Mouse (Mus musculus) heart, postnatal 36 days (tissue): ENCODE measurements around the gene Atrnl1. TPM values are rescaled to one million over a fixed set of nuclear protein-coding genes. Genes with fewer than 3 reads are reported as not detected.

Experiments used
- DNase-seq, 2 experiments: peaks; one replicate each; pipeline ENCODE4 v3.0.0; 2021 to 2022
- intact Hi-C: fragments of 180-260 bp; cut with DNase I; formaldehyde crosslinking; loops from one replicate; pipeline ENCODE4 v1.15.1; 2025
- total RNA-seq, 2 experiments: library from RNA; stranded (reverse); gene quantifications; 2 replicates each; pipeline ENCODE4 v1.2.3; 2021

Gene Atrnl1
- total RNA-seq: 10 to 100 TPM; 15.4 to 15.8 TPM

DNA sequence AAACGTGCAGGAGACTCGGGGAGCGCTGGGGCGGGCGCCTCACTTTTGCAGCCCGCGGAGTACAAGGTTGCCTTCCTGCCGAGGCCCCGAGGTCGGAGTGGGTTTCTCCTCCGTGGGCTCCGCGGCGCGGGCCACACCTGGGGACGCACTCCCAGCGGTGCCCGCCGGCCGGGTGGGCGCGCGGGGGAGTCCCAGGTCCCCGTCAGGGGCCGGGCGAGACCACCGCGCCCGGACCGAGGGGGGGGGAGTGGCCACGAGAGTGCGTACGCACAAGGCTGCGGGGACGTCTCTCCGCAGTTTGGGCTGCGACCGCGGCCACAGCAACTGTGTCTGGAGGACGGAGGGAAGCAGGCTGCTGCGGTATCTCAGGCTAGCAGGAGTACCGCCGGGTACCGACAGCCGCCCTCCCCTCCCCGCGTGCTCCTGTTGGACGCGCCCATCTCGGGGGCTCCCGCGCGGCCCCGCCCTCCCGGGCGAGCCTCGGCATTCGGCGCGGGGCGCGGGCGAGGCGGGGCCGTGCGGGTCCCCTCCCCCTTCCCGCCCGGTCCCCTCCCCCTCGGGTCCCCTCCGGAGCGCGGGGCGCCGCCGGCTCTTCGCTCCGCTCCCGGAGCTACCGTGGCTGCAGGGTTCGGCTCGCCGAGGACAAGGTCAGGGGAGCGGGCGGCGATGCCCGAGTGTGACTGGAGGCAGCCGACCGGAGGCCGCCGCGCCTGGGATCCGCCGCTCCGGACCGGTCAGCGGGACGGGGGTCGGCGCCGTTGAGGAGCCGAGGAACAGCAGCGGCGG lies at the start of gene Atrnl1:
TSS of gene Atrnl1 (plus strand) at position 559 of the 786 bp plus-strand sequence.
- peak; percentile 85 to 93 for DNase-seq
- intact Hi-C loops: loop anchor here (5.0 to 10.0 kb wide), 2 partner anchors 206 to 248 kb away; partner anchors contain the start of gene Fam160b1

DNA sequence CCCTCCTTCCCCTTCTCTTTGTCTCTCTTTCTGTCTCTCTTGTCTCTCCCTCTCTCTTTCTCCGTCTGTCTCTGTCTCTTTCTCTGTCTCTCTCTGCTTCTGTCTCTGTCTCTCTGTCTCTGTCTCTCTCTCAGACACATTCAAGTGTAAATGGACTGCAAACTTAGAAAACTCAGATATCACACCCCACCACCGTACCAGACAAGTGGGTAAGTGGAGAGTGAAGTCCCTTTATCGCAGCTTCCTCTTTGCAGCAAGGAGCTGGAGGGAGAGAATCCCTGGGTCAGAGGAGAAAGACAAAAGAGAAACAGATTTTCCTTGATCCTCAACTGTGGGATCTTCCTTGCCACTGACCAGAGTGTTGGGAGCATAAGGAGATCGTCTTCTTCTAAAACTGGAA lies 49.3 kb upstream of the Atrnl1 start:
- intact Hi-C loops: no loop called here
- DNase-seq: no peak

DNA sequence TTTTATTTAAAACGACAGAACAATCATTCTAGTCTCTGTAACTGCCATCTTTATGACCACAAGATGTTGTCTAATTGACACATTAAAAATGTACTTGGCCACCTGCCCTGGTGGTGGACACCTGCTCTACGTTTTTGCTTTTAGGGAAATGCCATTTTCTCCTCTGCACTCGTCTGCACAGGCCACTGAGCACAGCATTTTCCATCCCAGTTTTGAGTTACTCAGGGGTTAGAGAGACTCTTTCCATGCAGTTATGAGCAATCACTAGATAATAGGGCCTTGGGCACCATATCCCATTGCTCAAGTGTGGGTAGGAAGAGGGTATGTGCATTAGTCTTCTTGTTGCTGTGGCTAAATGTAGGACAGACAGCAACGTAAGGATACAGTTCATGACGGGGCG lies 41.8 kb upstream of the Atrnl1 start:
- DNase-seq: no peak
- intact Hi-C loops: no loop called here

DNA sequence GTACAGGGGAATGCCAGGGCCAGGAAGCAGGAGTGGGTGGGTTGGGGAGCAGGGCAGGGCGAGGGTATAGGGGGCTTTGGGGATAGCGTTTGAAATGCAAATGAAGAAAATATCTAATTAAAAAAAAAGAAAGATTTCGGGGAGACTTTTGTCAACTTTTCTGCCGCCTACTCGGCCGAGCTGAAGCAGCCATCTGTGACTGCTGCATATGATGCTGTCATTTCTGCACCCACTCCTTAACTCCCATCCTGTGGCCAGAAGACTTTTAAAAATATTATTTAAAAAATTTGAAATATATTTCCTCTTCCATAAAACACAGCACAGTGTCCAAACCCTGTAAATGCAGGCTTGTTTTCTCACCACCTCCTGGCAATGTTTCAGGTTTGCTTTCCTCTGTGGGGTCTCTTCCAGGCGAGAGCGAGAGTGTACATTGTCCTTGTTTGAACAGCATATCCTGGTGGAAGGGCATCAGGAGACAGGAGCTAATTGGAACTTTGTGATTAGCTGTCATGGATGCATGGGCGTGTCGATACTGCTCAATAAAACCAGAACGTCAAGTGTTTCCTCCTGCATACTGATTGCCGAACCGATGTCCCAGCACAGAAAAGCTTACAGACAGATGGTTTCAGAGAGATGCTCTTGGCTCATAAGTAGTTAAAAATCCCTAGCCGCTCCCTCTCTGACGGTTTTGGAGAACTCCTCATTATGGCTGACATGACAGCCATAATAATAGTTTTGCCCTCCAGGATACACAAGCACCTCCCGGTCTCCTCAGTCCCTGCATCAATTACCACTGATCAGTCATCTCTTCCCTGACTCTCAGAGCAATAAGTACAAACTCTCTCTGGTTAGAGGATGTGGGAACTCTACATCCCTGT lies 38.2 kb upstream of the Atrnl1 start:
- intact Hi-C loops: no loop called here
- no peak for DNase-seq

DNA sequence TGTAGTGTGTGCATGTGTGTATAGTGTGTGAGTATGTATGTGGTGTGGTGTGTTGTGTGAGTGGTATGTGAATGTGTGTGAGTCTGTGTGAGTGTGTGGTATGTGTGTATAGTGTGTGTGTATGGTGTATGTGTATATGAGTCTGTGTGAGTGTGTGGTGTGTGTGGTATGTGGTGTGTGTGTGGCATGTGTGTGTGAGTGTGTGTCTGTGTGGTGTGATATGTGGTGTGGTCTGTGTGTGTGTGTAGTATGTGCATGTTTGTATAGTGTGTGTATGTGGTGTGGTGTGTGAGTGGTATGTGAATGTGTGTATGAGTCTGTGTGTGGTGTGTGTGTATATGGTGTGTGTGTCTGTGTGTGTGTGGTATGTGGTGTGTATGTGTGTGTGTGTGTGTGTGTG lies 37.4 kb upstream of the Atrnl1 start:
- DNase-seq: no peak
- intact Hi-C loops: no loop called here

DNA sequence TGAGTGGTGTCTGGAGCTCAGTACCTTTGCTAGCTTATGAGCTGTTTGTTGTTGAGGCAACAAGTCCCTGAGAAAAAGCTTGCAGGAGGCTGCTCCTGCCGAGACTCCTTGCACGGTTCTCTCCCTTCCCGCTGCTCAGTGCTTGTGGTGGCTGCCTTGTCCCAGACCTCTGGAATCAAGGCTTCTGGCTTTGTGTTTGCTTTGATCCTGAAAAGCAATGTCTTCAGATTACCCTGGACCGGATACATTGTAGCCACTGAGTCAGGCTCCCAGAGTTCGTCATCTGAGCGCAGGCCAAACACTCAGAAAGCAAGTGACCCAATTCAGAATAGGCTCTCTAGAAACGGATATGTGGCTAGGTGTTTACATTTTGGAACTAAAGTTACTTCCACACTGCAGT lies 35.8 kb upstream of the Atrnl1 start:
- intact Hi-C loops: no loop called here
- DNase-seq: no peak

DNA sequence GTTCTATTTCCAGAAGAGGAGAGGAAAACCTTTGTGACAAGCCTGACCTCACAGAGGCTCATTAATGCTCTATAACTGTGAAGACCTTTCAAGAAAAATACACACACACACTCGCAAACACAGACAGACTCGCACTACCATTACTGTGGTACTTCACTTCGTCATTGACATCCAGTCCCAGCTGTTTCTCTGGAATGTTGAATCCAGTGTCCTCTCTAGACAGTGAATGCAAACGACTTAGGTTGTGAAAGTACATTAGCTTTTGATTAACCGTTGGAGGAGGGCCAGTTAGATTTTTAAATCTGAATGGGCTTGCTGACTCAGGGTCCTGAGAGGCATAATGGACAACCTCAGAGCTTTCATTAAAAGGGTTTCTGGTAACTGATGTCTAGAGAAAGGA lies 34.0 kb upstream of the Atrnl1 start:
- intact Hi-C loops: no loop called here
- no peak for DNase-seq

DNA sequence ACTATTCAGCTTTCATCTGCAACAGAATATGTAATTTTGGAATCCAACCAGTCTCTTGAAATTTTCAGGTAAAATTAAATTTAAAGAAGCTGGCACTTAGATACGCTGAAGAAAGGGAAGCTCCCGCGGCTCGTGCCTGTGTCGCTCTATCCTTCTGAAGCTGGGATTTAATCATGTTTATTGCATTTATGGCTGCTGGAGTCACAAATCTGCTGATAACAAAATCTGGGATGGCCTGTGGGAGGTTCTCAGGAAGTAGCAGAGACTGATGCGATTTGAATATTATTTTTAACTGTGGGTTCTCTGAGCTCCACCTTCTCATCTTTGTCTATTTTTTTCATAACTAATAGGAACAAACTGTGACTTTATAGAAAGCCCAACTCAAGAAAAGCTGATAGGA lies 33.6 kb upstream of the Atrnl1 start:
- no peak for DNase-seq
- intact Hi-C loops: no loop called here

DNA sequence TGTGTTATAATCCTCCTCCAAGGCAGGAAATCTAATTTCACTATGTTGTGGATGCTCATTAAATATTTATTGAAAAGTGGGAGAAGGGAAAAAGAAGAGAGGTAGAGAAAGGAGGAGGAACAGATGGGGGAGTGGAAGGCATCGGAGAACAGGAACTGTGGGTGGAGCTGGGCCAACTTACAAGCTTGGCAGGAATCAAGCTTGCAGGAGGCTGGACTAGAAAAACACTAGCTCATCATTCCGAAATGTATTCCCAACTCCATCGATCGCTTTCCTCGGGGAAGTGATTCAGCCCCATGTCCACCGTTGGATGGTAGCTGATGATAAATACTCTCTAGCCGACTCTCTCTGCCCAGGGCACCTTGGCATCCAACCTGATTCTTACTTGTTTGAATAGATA lies 29.9 kb upstream of the Atrnl1 start:
- DNase-seq: peak; percentile 23 to 30
- intact Hi-C loops: no loop called here

DNA sequence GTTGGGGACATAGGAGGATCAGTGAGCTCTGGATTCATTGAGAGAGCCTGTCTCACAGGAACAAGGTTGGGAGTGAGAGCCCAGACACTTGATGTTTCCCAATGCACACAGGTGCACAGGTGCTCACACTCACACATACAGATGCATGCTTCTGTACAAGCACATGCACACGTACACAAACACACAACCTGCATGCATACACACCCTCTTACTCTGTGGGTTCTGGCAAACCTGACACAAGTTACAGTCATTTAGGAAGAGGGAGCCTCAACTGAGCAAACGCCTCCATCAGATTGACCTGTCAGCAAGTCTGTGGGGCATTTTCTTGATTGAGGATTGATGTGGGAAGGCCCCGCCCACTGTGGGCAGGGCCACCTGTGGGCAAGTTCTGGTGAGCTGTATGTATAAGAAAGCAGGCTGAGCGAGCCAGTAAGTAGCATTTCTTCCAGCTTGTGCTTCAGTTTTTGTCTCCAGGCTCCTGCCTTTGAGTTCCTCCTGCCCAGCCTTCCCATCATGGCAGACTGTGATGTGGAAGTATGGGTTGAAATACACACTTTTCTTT lies 25.5 kb upstream of the Atrnl1 start:
- no peak for DNase-seq
- intact Hi-C loops: no loop called here

DNA sequence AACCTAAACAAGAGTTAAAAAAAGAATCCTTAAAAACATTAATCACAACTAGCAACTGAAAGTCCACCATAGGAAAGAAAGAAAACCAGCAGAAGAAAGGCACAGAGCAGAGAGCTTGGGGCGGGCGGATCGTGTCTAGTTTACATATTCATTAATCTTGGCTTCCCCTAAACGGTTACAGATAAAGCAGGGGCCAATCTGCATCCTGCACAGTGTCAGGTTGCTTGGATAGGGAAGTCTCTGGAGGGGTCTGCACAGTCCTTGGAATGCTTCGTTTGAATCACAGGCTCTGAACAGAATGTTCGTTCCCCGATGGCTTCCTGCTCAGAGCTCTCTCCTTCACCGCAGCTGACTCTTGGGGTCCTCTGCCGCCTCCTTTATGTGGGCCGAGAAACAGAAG lies 24.7 kb upstream of the Atrnl1 start:
- intact Hi-C loops: no loop called here
- no peak for DNase-seq

DNA sequence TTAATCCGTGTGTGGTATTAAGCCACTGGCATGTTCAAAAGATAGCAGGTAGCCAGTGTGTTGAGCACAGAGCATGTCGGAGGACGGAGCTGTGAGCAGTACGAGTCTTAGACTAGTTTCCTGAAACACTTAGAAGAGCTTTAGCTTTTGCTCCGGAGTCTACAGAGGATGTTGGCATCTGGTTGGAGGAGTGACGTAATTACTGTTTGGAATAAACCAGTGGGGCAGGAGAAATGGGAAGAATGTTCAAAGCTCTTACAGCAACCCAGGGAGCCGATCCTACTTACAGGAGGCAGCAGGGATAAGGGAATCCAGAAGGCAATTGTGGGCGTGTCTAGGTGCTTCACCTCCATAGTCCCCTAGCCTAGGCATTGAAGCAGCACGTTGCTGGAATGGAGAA lies 21.3 kb upstream of the Atrnl1 start:
- intact Hi-C loops: no loop called here

DNA sequence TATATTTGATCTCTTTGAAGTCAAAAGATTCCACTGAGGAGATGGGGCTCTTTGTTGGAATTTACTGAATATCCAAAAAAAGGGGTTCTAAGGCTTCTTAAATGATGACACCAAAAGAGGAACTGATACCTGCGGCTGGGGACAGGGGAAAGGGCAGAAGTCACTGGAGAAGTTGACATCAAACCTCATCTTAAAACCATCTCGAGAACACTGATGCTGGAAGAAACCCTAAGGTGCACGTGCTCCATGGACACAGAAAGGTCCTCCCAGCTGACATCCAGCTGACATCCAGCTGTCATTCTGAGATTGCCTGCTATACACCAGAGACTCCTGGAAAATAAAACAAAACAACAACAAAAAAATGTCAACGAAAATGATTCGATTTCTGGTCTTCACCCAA lies 19.9 kb upstream of the Atrnl1 start:
- intact Hi-C loops: no loop called here
- DNase-seq: no peak

More for the DNA sequence above, 21.3 kb upstream of the Atrnl1 start:
- DNase-seq: no peak

DNA sequence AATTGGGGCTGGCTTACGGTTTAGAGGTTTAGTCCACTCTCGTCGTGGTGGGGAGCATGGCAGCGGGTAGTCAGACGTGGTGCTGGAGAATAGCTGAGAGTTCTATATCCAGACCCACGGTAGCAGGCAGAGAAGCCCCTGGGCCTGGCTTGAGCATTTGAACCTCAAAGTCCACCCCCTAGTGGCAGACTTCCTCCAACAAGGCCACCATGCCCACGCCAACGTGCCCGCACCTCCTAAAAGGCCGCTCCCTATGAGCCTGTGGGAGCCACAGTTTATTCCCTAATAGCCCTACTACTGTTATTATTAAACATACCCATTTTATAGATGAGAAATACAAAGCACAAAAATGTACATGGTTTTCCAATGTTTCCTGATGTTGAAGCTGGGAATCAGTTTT lies 19.2 kb upstream of the Atrnl1 start:
- intact Hi-C loops: no loop called here
- DNase-seq: no peak

DNA sequence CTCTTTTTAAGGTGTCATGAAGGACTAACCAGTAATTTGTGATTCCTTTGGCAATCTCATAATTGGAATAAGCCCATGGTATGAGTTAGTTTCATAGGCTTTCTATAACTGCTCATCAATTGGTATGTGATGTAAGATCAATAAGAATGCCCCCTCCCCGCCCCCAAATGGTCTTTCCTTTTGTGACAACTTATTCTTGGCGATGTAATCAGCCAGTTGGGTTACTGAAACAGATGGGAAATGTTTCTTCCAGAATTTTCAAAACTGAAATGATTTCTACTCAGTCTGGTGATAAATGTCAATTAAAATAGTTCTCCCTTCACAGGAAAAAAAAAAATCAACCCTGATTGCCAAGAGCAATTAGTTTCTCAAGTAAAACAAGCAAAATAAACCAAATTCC lies 18.5 kb upstream of the Atrnl1 start:
- intact Hi-C loops: no loop called here

DNA sequence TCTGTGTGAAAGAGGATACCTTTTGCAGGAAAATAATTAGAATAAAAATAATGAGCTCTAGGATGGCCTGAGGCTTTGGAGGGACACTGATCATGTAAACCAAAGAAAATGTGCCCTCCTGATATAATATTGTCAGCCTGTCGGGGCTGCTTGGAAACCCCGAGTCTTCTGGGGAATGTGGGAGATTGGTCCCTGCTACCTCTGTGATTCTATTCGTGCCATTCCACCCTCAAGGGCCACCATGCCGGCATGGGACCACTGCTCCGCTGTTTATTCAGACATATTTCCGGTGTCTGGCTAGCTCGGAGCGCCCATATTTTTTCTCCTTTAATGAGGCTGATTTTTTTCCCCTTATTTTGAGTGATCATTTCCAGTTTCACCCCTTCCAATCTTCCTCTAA lies 11.7 kb upstream of the Atrnl1 start:
- no peak for DNase-seq
- intact Hi-C loops: no loop called here

More for the DNA sequence above, 18.5 kb upstream of the Atrnl1 start:
- DNase-seq: no peak

DNA sequence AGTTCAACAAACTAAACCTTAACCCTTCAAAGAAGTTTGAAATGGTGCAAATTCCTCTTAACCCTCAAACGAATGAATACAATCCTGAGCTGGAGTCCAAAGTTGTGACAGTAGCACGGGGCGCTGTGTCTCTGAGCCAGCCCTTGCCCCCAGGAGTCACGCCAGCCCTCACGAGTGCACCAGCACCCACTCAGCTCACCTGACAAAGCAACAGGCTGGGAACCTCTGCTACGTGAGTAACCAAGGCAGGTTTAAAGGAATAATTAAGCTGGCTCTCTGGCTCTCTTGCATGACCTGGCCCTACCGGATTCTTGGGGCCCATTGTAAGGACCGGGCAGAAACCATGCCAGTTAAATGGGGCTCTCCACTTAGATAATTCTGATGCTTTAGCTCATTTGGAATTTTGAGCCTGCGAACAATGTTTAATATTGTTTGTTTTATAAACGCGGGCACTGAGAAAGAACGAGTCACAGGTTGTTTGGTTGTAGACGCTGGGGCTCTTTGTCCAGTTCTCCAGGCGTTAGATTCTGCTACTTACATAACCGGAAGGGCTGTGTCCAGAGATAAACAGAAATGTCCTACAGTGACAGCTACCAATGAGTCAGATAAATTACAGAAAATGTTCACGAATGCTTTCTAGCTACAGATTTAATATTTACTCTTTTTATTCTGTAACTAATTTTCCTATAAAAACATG lies 10.5 kb upstream of the Atrnl1 start:
- intact Hi-C loops: no loop called here
- DNase-seq: no peak

DNA sequence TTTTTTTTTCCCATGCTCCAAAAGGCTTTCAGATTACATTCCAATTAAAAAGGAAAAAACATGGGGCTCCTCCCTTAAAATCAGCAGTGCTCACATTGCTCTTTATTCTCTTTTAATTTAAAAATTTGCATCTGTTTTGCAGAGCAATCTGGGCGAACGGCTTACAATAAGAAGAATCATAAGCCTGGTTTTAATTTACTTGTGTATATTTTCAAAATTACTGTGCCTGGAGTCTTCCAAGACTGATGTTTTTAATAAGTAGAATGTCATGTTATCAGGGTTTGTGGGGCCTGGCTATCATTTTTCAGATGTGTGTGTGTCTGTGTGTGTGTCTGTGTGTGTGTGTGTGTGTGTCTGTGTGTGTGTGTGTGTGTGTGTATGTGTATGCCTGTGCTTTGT lies 9.9 kb upstream of the Atrnl1 start:
- no peak for DNase-seq
- intact Hi-C loops: no loop called here

DNA sequence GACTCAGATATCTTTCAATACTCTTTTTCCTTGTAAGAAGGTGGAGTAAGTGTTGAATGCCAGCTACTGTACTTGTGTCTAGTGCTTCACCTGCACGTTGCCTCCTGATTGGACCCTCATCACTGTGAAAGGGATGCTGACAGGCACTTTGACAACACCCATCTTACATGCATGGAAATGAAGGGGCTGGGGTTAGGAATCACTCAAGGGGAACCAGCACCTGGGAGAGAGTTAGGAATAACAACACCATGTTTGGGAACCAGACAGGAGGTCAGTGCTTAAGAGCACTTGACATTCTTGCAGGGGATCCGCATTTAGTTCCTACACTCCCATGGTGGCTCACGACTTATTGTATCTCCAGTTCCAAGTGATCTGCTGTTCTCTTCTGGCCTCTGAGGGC lies 7.2 kb upstream of the Atrnl1 start:
- DNase-seq: no peak
- intact Hi-C loops: no loop called here

DNA sequence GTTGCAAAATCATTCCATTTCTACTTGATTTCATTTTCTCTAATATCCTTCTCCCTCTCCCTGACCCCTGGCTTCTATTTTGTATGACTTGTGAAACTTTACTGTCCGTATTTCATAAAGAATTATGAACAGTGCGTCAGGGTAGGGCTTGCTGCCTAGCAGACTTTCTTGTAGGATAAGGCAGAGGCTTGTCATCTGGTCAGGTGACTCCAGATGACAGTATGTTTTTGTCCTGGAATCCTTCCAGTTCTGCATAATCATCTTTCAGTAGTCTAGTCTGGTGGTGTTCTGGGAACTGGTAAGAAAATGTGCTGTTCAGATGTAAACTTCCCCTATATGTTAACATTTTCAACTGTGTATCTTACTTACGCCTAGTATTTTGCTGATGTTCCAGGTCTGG lies 4.9 kb upstream of the Atrnl1 start:
- intact Hi-C loops: no loop called here
- DNase-seq: no peak

DNA sequence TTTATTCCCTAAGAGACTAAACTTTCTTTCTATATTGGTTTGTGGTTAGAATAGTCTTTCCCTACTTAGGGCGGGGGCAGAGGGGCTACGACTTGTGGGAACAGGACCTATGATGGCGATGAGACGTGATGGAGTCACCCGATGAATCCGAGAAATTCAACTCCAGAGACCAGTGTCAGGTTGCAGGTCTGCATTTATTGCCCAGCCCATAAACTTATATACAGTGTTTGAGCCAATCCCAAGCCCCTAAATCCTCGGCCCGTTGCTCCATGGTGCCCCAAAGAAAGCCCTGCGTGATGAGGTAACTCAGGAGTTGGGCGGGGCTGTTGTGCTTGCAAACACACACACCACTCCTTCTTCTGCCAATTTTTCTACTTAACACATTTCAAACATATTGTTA lies 4.5 kb upstream of the Atrnl1 start:
- intact Hi-C loops: no loop called here
- no peak for DNase-seq
